Mouse (Mus musculus) inflammation-experienced regulatory T-cells, adult 16 weeks (primary cell): ENCODE results near the gene Phb. TPM values are rescaled to one million over a fixed set of nuclear protein-coding genes. Genes with fewer than 3 reads are reported as not detected.

Experiments
- polyA plus RNA-seq: library from polyadenylated mRNA; unstranded; fragments of 100-300 nt; shearing (Covaris generic); gene quantifications from one replicate; pipeline ENCODE4 v1.2.1, GENCODE M21; 2017

Phb gene
- polyA plus RNA-seq, result 90.4 TPM

GRCm38 (mm10) chr11:95666529-95667149 is at the start of gene Phb:
Phb (plus strand) TSS chr11:95666957.

GRCm38 (mm10) chr11:95712563-95713224 is 45.9 kb downstream of the Phb start, which contains the start of gene Zfp652:
Zfp652 (plus strand) TSS chr11:95712673.

GRCm38 (mm10) chr11:95723287-95723686 is 56.5 kb downstream of the Phb start, which contains the start of gene B130006D01Rik:
B130006D01Rik (plus strand) TSS chr11:95723587.

Other genes starting within 250 kb of the Phb start
- gene Nxph3, start 152.4 kb upstream of the Phb start, polyA plus RNA-seq, result not detected
- not detected for gene Ngfr, start 79.2 kb upstream of the Phb start, polyA plus RNA-seq
- gene Zfp652, start 45.7 kb downstream of the Phb start, polyA plus RNA-seq, result 7.9 TPM
- gene B130006D01Rik, start 56.6 kb downstream of the Phb start, polyA plus RNA-seq, result 1.6 TPM
- not detected for gene Phospho1, start 157.5 kb downstream of the Phb start, polyA plus RNA-seq
- gene Gngt2, start 170.3 kb downstream of the Phb start, polyA plus RNA-seq, result 47.1 TPM
- 75.8 TPM for gene Abi3, start 175.5 kb downstream of the Phb start, polyA plus RNA-seq
- not detected for gene B4galnt2, start 247.9 kb downstream of the Phb start, polyA plus RNA-seq